ENCODE assay signal across 11 mouse cellular contexts in genomic region chr9:57758528-57758927, GRCm38 (mm10). TPM values are rescaled to one million over a fixed set of nuclear protein-coding genes. Genes with fewer than 3 reads are reported as not detected.
A peak's percentile ranks its signal among the peaks of the same experiment; 100 is the strongest.
DNase-seq lines count a peak whose midpoint lies in the region; ATAC-seq and TF ChIP-seq lines count a peak whose summit lies in the region.
"Had no signal": no experiment of that assay in that cellular context is flagged by ENCODE, and none has a peak within 500 bp of the region (broad histone marks: within the 10 kb centered on the region; RNA-seq: fewer than 3 reads in every experiment).

No protein-coding gene starts in this region.

- 89% methylated on average over 22 of the region's 22 CpGs for WGBS in forebrain, postnatal 0 days
- 89% methylated on average over 22 of the region's 22 CpGs for WGBS in forebrain, embryonic 14.5 days
- WGBS in liver, postnatal 0 days (ENCODE audit: insufficient replicate concordance), result 93% methylated on average over 22 of the region's 22 CpGs
- 88% methylated on average over 22 of the region's 22 CpGs for WGBS in forebrain, embryonic 12.5 days

- no peak for TF ChIP-seq CTCF in forebrain, postnatal 0 days (IDR thresholded peaks at IDR 0.05; ENCODE audit: low read depth)
- no peak for TF ChIP-seq CTCF in liver, postnatal 0 days (IDR thresholded peaks at IDR 0.05; ENCODE audit: low read depth)

- no peaks in the 10 kb centered on the region for H3K27me3 ChIP-seq in forebrain, postnatal 0 days (ENCODE audit: insufficient read depth, low read length)
- H3K27me3 ChIP-seq in forebrain, embryonic 14.5 days (replicated peaks; ENCODE audit: control insufficient read depth, insufficient read depth, low read length), result no peaks in the 10 kb centered on the region
- no peaks in the 10 kb centered on the region for H3K27me3 ChIP-seq in liver, postnatal 0 days (ENCODE audit: insufficient read depth, low read length)
- H3K27me3 ChIP-seq in forebrain, embryonic 12.5 days, result no peaks in the 10 kb centered on the region
- H3K27me3 ChIP-seq: embryonic facial prominence, embryonic 15.5 days; stomach, embryonic 15.5 days had no signal

- H3K9ac ChIP-seq in forebrain, postnatal 0 days, result no peak overlapping the region
- no peak overlapping the region for H3K9ac ChIP-seq in forebrain, embryonic 14.5 days (ENCODE audit: low read length)
- no peak overlapping the region for H3K9ac ChIP-seq in liver, postnatal 0 days (replicated peaks)
- H3K9ac ChIP-seq in forebrain, embryonic 12.5 days, result no peak overlapping the region
- H3K9ac ChIP-seq: embryonic facial prominence, embryonic 15.5 days; lung, embryonic 14.5 days; stomach, embryonic 15.5 days had no signal

- no peak overlapping the region for H3K4me2 ChIP-seq in forebrain, postnatal 0 days (ENCODE audit: low read depth)
- H3K4me2 ChIP-seq in forebrain, embryonic 14.5 days (ENCODE audit: low read length), result no peak overlapping the region
- H3K4me2 ChIP-seq in liver, postnatal 0 days (ENCODE audit: low read depth, low read length), result peak overlapping the region; percentile 13
- H3K4me2 ChIP-seq in forebrain, embryonic 12.5 days, result no peak overlapping the region
- H3K4me2 ChIP-seq: embryonic facial prominence, embryonic 15.5 days; lung, embryonic 14.5 days; stomach, embryonic 15.5 days had no signal

- H3K27ac ChIP-seq in forebrain, postnatal 0 days (ENCODE audit: low read depth, low read length), result no peak overlapping the region
- no peak overlapping the region for H3K27ac ChIP-seq in forebrain, embryonic 14.5 days (ENCODE audit: low read depth, low read length)
- peak overlapping the region; percentile 49; the same call in 1 of the 2 replicates for H3K27ac ChIP-seq in liver, postnatal 0 days (ENCODE audit: low read depth)
- H3K27ac ChIP-seq in forebrain, embryonic 12.5 days, result no peak overlapping the region
- H3K27ac ChIP-seq: embryonic facial prominence, embryonic 15.5 days; stomach, embryonic 15.5 days had no signal

- DNase-seq in forebrain, postnatal 0 days, result no peak
- DNase-seq in forebrain, embryonic 14.5 days (ENCODE audit: low spot score), result no peak
- peak; percentile 69 for DNase-seq in right cerebral cortex, adult 18-20 months
- no peak for DNase-seq in right cerebral cortex, adult 2 months (ENCODE audit: low spot score in 2 of 2)
- DNase-seq in layer of hippocampus, adult 18-20 months (ENCODE audit: low spot score in 2 of 2), result peak; percentile 79 to 84
- DNase-seq in liver, postnatal 0 days, result no peak
- no peak for DNase-seq in gastrocnemius, adult 18-20 months (ENCODE audit: low spot score)
- DNase-seq: lung, embryonic 14.5 days had no signal

- H3K9me3 ChIP-seq in forebrain, postnatal 0 days (ENCODE audit: low read length), result no peaks in the 10 kb centered on the region
- no peaks in the 10 kb centered on the region for H3K9me3 ChIP-seq in forebrain, embryonic 14.5 days (replicated peaks; ENCODE audit: control insufficient read depth, low read length)
- H3K9me3 ChIP-seq in liver, postnatal 0 days (ENCODE audit: low read length), result no peaks in the 10 kb centered on the region
- no peaks in the 10 kb centered on the region for H3K9me3 ChIP-seq in forebrain, embryonic 12.5 days
- H3K9me3 ChIP-seq: embryonic facial prominence, embryonic 15.5 days; stomach, embryonic 15.5 days had no signal

- TF ChIP-seq EP300 in liver, postnatal 0 days (IDR thresholded peaks at IDR 0.05; ENCODE audit: low read depth), result no peak

- H3K4me1 ChIP-seq in forebrain, postnatal 0 days (ENCODE audit: insufficient read depth), result peaks cover 13% of the 10 kb centered on the region
- peaks cover 16% of the 10 kb centered on the region for H3K4me1 ChIP-seq in forebrain, embryonic 14.5 days (ENCODE audit: control insufficient read depth, insufficient read depth, low read length)
- H3K4me1 ChIP-seq in liver, postnatal 0 days (ENCODE audit: insufficient read depth), result peaks cover 47% of the 10 kb centered on the region
- H3K4me1 ChIP-seq in forebrain, embryonic 12.5 days, result peaks cover 20% of the 10 kb centered on the region

- peaks cover 74% of the 10 kb centered on the region for H3K36me3 ChIP-seq in forebrain, postnatal 0 days (ENCODE audit: insufficient read depth)
- peaks cover 80% of the 10 kb centered on the region for H3K36me3 ChIP-seq in forebrain, embryonic 14.5 days (ENCODE audit: control insufficient read depth, insufficient read depth, low read length)
- peaks cover 83% of the 10 kb centered on the region for H3K36me3 ChIP-seq in liver, postnatal 0 days (replicated peaks; ENCODE audit: insufficient read depth, low read length)
- H3K36me3 ChIP-seq in forebrain, embryonic 12.5 days (replicated peaks), result peaks cover 77% of the 10 kb centered on the region

- no peak overlapping the region for H3K4me3 ChIP-seq in forebrain, postnatal 0 days (ENCODE audit: low read depth, low read length)
- no peak overlapping the region for H3K4me3 ChIP-seq in forebrain, embryonic 14.5 days (ENCODE audit: low read depth, low read length)
- H3K4me3 ChIP-seq in liver, postnatal 0 days (ENCODE audit: low read depth, low read length), result no peak overlapping the region
- H3K4me3 ChIP-seq in forebrain, embryonic 12.5 days (replicated peaks), result no peak overlapping the region
- H3K4me3 ChIP-seq: embryonic facial prominence, embryonic 15.5 days; stomach, embryonic 15.5 days had no signal

- peak; percentile 18; the same call in 1 of the 2 replicates for ATAC-seq in forebrain, postnatal 0 days
- no peak for ATAC-seq in forebrain, embryonic 14.5 days
- ATAC-seq in liver, postnatal 0 days, result no peak
- ATAC-seq in forebrain, embryonic 12.5 days (ENCODE audit: low FRiP score), result no peak

RNA-seq across cellular contexts. Expression of gene Clk3, which starts 7.1 kb away (rescaled TPM):
- 79.7 and 105 TPM in 2 replicates for total RNA-seq in forebrain, postnatal 0 days (2014; rRNA removed)
- 55.4 and 61.7 TPM in 2 replicates for polyA plus RNA-seq in forebrain, postnatal 0 days (2015; fragmentation: Nextera tagmentation; extraction: Ambion mirVana)
- 92.3 and 94.9 TPM in 2 replicates for polyA plus RNA-seq in forebrain, embryonic 14.5 days (2014; fragmentation: Nextera tagmentation; extraction: Ambion mirVana)
- total RNA-seq in layer of hippocampus, adult 18-20 months (2021), result 10 to 100 TPM; 75.3 to 76.6 TPM
- 40.2 and 40.4 TPM in 2 replicates for polyA plus RNA-seq in liver, postnatal 0 days (2015; fragmentation: Nextera tagmentation; extraction: Ambion mirVana)
- total RNA-seq in gastrocnemius, adult 18-20 months (2021), result 10 to 100 TPM; 36.1 to 45.2 TPM
- polyA plus RNA-seq in forebrain, embryonic 12.5 days (2016; fragmentation: Nextera tagmentation; extraction: Ambion mirVana), result 90.2 and 96.7 TPM in 2 replicates

RNA-seq across cellular contexts. Expression of gene Edc3, which starts 50.2 kb away (rescaled TPM):
- total RNA-seq in forebrain, postnatal 0 days (2014; rRNA removed), result 7.2 and 10.2 TPM in 2 replicates
- 23.5 and 27.8 TPM in 2 replicates for polyA plus RNA-seq in forebrain, postnatal 0 days (2015; fragmentation: Nextera tagmentation; extraction: Ambion mirVana)
- 27.5 and 28.9 TPM in 2 replicates for polyA plus RNA-seq in forebrain, embryonic 14.5 days (2014; fragmentation: Nextera tagmentation; extraction: Ambion mirVana)
- 10 to 100 TPM; 14.7 to 14.8 TPM for total RNA-seq in layer of hippocampus, adult 18-20 months (2021)
- 9.9 and 13.2 TPM in 2 replicates for polyA plus RNA-seq in liver, postnatal 0 days (2015; fragmentation: Nextera tagmentation; extraction: Ambion mirVana)
- total RNA-seq in gastrocnemius, adult 18-20 months (2021), result 1 to 10 TPM; 4.7 to 5.1 TPM
- 39.4 and 40.2 TPM in 2 replicates for polyA plus RNA-seq in forebrain, embryonic 12.5 days (2016; fragmentation: Nextera tagmentation; extraction: Ambion mirVana)

Comparison
In these comparisons a context has a peak if more than half of its experiments do, and no peak if none do; other contexts are left out.
1. DNase-seq: peak in right cerebral cortex, adult 18-20 months (single experiment) and layer of hippocampus, adult 18-20 months (2 of 2); none in forebrain, postnatal 0 days (single experiment), forebrain, embryonic 14.5 days (single experiment), right cerebral cortex, adult 2 months (0 of 2), liver, postnatal 0 days (single experiment) and gastrocnemius, adult 18-20 months (single experiment).